Mouse (Mus musculus) forebrain, embryonic 11.5 days (tissue): ENCODE data around the gene Lrit3. TPM values are rescaled to one million over a fixed set of nuclear protein-coding genes. Genes with fewer than 3 reads are reported as not detected.
"Not testable (repeated sequence)": the region's sequence is repeated elsewhere in the genome, so short reads cannot be mapped to it uniquely, and the experiment has no call there.

ENCODE experiments used
- ATAC-seq: fragments of 200-750 bp; cut with Nextera tagmentation; replicated peaks from 2 replicates; pipeline ENCODE4 v1.8.0; 2017; ENCODE audit warnings: moderate TSS enrichment; ENCODE audit not compliant: low FRiP score
- DNase-seq: peaks from one replicate; pipeline ENCODE4 v3.0.0-alpha.2; 2017; ENCODE audit warnings: low spot score
- H3K27ac ChIP-seq: fragments of 300-500 bp; sonication (generic); 2 replicates; pipeline ENCODE4 v1.5.1; 2014; ENCODE audit warnings: low read depth, low read length
- H3K27me3 ChIP-seq: fragments of 300-500 bp; sonication (generic); 2 replicates; pipeline ENCODE4 v1.6.1; 2014; ENCODE audit warnings: mild to moderate bottlenecking, low read length, mixed read lengths; ENCODE audit not compliant: control insufficient read depth, insufficient read depth
- H3K36me3 ChIP-seq: fragments of 300-500 bp; sonication (generic); 2 replicates; pipeline ENCODE4 v1.6.1; 2014; ENCODE audit warnings: mild to moderate bottlenecking, low read length, moderate library complexity, mixed read lengths; ENCODE audit not compliant: control insufficient read depth, insufficient read depth
- H3K4me1 ChIP-seq: fragments of 300-500 bp; sonication (generic); replicated peaks from 2 replicates; pipeline ENCODE4 v1.6.1; 2014; ENCODE audit warnings: low read length, mixed read lengths; ENCODE audit not compliant: control insufficient read depth, insufficient read depth
- H3K4me2 ChIP-seq: fragments of 300-500 bp; sonication (generic); 2 replicates; pipeline ENCODE4 v1.6.1; 2014; ENCODE audit warnings: low read depth, mild to moderate bottlenecking, low read length, moderate library complexity, mixed read lengths; ENCODE audit not compliant: severe bottlenecking
- H3K4me3 ChIP-seq: fragments of 300-500 bp; sonication (generic); 2 replicates; pipeline ENCODE4 v1.5.1; 2014; ENCODE audit warnings: low read depth, low read length
- H3K9ac ChIP-seq: fragments of 300-500 bp; sonication (generic); 2 replicates; pipeline ENCODE4 v1.6.1; 2014; ENCODE audit warnings: low read length
- H3K9me3 ChIP-seq: fragments of 300-500 bp; sonication (generic); 2 replicates; pipeline ENCODE4 v1.6.1; 2016; ENCODE audit warnings: low read length, mixed read lengths; ENCODE audit not compliant: control insufficient read depth
- WGBS: fragments of 180-500 bp; shearing (Covaris S2); extraction: QIAGEN DNeasy Blood & Tissue Kit; methylation state at CpG from one replicate; pipeline ENCODE4 v1.1.7; 2014; 5-methylcytosine and 5-hydroxymethylcytosine counted together
- polyA plus RNA-seq: library from polyadenylated mRNA; unstranded; fragments of >200 nt; fragmentation: Nextera tagmentation; extraction: Ambion mirVana; gene quantifications from 2 replicates; pipeline ENCODE4 v1.2.1, GENCODE M21; 2014

Lrit3 gene
- polyA plus RNA-seq, 1 experiment from 2014 or later: not detected

DNA sequence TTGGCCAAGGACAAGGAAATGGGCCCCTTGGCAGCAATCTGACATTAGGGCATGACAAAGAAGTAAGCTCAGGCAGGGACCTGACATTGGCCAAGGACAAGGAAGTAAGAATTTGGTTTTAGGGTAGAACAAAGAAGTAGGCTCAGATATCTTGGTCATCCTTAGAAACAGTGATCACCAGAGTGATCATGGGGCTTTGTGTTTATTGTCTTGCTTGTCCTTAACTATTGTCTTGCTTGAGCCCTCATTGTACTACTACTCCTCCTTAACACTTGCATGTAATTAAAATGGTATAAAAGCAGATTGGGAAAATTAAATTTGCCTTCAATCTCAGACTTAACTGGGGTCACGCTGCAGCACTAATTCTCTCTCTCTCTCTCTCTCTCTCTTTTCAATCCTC lies 46.2 kb downstream of the Lrit3 start:
- H3K27ac ChIP-seq, ATAC-seq, H3K9me3 ChIP-seq, H3K9ac ChIP-seq, H3K27me3 ChIP-seq, DNase-seq, H3K36me3 ChIP-seq, H3K4me2 ChIP-seq, H3K4me1 ChIP-seq, H3K4me3 ChIP-seq: not testable (repeated sequence)
- WGBS: 88% methylated on average over 1 of the region's 1 CpGs

DNA sequence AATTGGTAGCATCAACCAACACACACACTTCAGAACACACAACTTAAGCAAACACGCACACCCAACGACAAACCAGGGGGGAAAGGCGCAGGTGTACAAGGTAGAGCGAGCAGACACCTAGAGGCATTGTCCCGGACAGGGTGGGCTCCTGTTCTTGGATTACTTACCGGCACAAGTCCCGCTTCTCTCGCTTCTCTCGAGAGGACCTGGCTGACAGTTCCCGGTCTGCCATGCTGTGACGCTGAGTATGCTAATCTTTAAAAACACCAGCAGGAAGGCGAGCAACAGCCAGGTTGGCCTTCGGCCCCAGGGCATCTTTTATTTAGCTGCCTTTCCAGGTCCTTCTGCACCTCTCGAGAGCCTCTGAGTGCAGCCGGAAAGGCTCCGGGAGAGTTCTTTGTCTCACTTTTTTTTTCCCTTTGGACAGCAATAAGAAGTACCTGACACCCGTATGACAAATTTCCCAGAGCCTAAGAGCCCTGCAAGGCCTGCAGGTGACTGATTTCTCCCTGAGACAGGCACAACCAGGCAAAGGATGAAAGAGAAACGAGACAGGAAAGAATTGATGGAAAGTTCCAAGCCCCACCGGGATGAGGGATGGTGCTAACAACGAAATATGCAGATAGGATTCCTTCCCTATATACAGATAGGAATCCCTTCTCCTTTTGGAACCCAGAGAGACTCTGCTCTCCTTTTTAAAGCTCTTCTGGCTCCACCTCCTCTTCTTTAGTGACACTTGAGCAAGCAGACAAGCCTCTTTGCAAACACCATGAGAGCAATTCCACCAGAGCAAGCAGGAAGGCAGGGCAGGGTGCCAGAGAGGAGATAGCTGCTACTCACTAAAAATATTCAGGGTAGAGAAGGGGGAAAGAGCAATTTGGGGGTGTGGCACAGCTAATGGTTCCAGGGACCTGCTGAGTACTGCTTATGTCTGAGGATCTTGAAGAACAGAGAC lies 48.9 kb downstream of the Lrit3 start, which contains the start of gene Egf:
Gene Egf (minus strand): TSS at position 667 of the 955 bp plus-strand sequence.
- Histone ChIP-seq H3K36me3 (no peaks in the 10 kb centered on the region), H3K9me3 (no peaks in the 10 kb centered on the region), H3K27me3 (no peaks in the 10 kb centered on the region), H3K4me2 (peak within 1 kb of the TSS; percentile 45), H3K9ac (no peak within 1 kb of the TSS), H3K4me1 (0 out of 2 replicates have a peak, but pooled peaks cover 3% of the 10 kb centered on the region), H3K27ac (no peak within 1 kb of the TSS), H3K4me3 (no peak within 1 kb of the TSS)
- WGBS: 9% methylated on average over 20 of the region's 20 CpGs
- ATAC-seq (peak; percentile 42; the same call in 1 of the 2 replicates), DNase-seq (peak; percentile 58)

DNA sequence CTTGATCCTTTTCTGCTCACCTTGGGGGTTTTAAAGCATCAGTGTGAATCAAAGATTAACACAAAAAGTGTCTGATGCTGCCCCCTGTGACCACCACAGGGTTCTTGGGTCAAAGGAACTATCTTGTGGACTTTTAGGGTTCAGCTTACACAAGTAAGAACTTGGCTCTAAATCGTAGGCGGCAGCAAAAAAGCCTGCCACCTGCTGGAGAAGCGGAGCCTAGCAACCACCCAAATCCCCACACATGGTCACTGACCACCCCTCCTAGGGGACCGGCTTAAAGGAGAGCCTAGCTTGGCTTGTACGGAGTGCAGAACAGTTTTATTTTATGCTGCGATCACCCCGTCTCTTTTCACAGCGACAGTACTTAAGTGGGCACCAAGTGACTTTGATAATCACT lies 59.0 kb downstream of the Lrit3 start:
- no peaks in the 10 kb centered on the region for H3K4me1 ChIP-seq
- ATAC-seq: no peak; the same call in 1 of the 2 replicates
- H3K27me3 ChIP-seq: no peaks in the 10 kb centered on the region
- H3K27ac ChIP-seq: no peak overlapping the region
- H3K4me3 ChIP-seq: no peak overlapping the region
- 49% methylated on average over 8 of the region's 8 CpGs for WGBS
- no peak overlapping the region for H3K9ac ChIP-seq
- no peaks in the 10 kb centered on the region for H3K36me3 ChIP-seq
- peak; percentile 65 for DNase-seq
- no peak overlapping the region for H3K4me2 ChIP-seq
- no peaks in the 10 kb centered on the region for H3K9me3 ChIP-seq

DNA sequence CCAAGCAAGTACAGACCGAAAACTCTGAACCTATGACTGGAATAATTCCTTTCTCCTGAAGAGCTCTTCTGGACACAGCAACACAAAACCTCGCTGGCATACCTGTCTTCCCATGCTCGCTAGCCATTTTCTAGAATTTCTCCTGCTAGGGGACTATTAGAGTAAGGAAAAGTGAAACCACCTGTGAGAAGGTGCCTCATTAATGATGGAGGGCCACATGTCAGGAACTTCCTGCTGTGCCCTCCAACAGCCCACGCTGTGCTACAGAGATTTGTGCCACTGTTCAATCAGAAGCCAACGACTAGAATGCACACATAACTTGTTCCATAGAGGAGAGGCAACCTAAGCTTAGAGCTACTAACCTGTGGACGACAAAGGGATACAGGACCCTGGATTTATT lies 61.0 kb downstream of the Lrit3 start:
- 75% methylated on average over 6 of the region's 6 CpGs for WGBS
- Histone ChIP-seq H3K4me1 (no peaks in the 10 kb centered on the region), H3K4me3 (no peak overlapping the region), H3K27ac (no peak overlapping the region), H3K9me3 (no peaks in the 10 kb centered on the region), H3K27me3 (no peaks in the 10 kb centered on the region), H3K36me3 (no peaks in the 10 kb centered on the region), H3K9ac (no peak overlapping the region), H3K4me2 (no peak overlapping the region)
- ATAC-seq: no peak
- no peak for DNase-seq

DNA sequence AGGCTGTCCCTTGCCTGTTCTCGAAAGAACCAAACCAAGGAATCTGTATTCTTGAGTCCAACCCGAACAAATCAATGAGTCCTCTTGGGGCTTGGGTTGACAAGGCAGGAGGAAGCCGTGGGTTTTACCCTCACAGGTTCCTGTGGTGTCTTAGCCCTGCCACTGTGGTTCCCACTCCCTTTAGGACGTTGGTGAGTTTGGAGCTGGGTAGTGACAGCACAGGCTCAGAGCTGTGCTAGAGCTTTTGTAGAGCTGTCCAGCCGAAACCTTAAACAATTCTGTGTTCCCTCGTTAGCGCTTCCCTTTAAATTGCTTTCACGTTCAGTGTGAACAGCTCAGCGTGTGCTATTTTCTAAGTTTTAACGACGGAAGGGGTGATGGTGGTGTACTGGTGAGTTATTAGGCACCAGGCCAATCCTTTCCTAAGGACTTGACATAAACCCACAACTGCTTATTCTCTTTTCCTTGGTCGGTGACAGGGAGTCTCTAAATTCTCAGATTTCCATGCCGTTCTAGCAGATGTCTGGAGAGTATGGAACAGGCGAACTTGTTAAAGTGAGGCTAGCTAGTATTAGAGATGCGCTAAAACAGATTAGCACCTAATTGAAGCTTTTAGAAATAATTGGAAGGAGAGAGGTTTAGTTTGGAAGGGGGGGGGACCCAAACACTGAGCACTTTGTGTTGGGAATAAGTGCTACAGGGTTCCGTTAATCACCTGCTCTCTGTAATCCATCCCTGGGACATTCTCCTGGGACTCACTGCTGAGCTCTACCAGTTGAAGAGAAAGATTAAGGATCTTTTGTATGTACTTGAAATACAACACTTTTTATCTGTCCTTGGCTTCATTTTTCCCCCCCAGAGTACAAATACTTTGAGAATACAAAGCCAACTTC lies 65.3 kb downstream of the Lrit3 start:
- H3K4me1 ChIP-seq: no peaks in the 10 kb centered on the region
- H3K4me2 ChIP-seq: no peak overlapping the region
- no peak overlapping the region for H3K4me3 ChIP-seq
- H3K9me3 ChIP-seq: no peaks in the 10 kb centered on the region
- no peak overlapping the region for H3K27ac ChIP-seq
- 41% methylated on average over 16 of the region's 16 CpGs for whole genome bisulfite sequencing
- H3K36me3 ChIP-seq: no peaks in the 10 kb centered on the region
- H3K27me3 ChIP-seq: no peaks in the 10 kb centered on the region
- no peak overlapping the region for H3K9ac ChIP-seq
- ATAC-seq (peak; percentile 49; the same call in 1 of the 2 replicates), DNase-seq (no peak)

Other genes starting within 250 kb of the Lrit3 start
- gene Egf, start 48.7 kb downstream of the Lrit3 start, polyA plus RNA-seq: 1.7 and 1.9 TPM in 2 replicates
- gene Rrh, start 18.6 kb upstream of the Lrit3 start, polyA plus RNA-seq: not detected in 2 replicates
- gene Gar1, start 27.4 kb upstream of the Lrit3 start, polyA plus RNA-seq: 40.9 and 42.8 TPM in 2 replicates
- 0.08 and 0.29 TPM in 2 replicates for gene Cfi, start 31.9 kb upstream of the Lrit3 start, polyA plus RNA-seq
- 33.7 and 39.0 TPM in 2 replicates for gene Pla2g12a, start 74.6 kb upstream of the Lrit3 start, polyA plus RNA-seq
- 62.8 and 64.7 TPM in 2 replicates for gene Casp6, start 97.4 kb upstream of the Lrit3 start, polyA plus RNA-seq
- gene Mcub, start 166.2 kb upstream of the Lrit3 start, polyA plus RNA-seq: 3.2 and 4.3 TPM in 2 replicates